Mouse (Mus musculus): ENCODE measurements at regions not wholly inside any gene's neighbourhood (a gene's known extent, or its start where the extent isn't known, plus 50 kb on each side); places are given as distances from the start of the nearest gene placed in this dataset.

- TF ChIP-seq CTCF (IDR thresholded peaks at IDR 0.05; ENCODE audit: low read depth) (no peak), EP300 (IDR thresholded peaks at IDR 0.05; ENCODE audit: low read depth) (no peak)
Measured at GRCm38 (mm10) chr4:90003898-90004297, 214.7 kb upstream of the Zfp352 start.
